Mouse (Mus musculus): ENCODE results near the gene Gprin2. TPM values are rescaled to one million over a fixed set of nuclear protein-coding genes. Genes with fewer than 3 reads are reported as not detected.
A peak's percentile ranks its signal among the peaks of the same experiment; 100 is the strongest.

Gprin2 gene
- polyA plus RNA-seq, 1 experiment from 2014 or later = 0.74 TPM

DNA sequence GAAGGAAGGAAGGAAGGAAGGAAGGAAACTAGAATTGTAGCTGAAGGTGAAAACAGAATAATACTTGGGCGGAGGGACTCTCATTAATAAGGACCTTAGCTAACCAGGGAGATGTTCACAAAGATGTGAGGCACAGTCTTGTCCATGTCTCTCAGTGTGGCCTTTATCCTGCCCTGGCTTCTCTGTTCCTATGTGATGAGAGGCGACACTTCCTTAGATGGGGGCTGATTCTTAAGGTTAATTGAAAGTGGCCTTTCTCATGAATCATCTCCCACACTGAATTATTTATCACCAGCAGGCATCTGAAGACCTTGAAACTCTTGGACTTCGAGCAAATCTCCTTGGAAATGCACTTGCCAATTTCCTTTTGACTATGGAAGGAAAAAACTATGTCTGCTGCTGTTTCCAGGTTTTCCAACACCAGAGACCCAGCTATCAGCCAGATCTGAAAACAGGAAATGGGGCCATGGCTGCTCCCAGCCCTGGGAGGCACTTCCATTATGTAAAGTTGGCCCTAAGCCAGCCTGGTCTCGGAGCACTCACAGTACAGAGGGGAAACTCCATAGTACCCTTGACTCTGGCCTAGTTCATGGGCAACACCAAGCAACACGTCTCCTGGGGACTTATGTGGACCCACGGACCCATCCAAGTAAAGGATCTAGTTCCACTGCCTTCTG is 14.1 kb upstream of the Gprin2 start:
- no peaks in the 10 kb centered on the region for H3K9me3 ChIP-seq (ENCODE audit: control insufficient read depth, low read length)
- no peak for ATAC-seq (ENCODE audit: low FRiP score)
- 73% methylated on average over 6 of the region's 6 CpGs for WGBS
- no peaks in the 10 kb centered on the region for H3K36me3 ChIP-seq (ENCODE audit: control insufficient read depth, insufficient read depth, low read length)
- H3K27ac ChIP-seq (ENCODE audit: low read depth, low read length) = no peak overlapping the region
- peaks cover 6% of the 10 kb centered on the region; the same call in 1 of the 2 replicates for H3K27me3 ChIP-seq (ENCODE audit: control insufficient read depth, insufficient read depth, low read length)
- no peak for DNase-seq (ENCODE audit: low spot score)
- H3K9ac ChIP-seq (ENCODE audit: low read depth, low read length) = no peak overlapping the region
- no peak overlapping the region for H3K4me3 ChIP-seq (ENCODE audit: low read depth, low read length)
- H3K4me2 ChIP-seq (replicated peaks; ENCODE audit: low read depth, low read length) = no peak overlapping the region
- no peaks in the 10 kb centered on the region for H3K4me1 ChIP-seq (replicated peaks; ENCODE audit: control insufficient read depth, insufficient read depth, low read length)

- ATAC-seq (ENCODE audit: low FRiP score) = no peak
- Histone ChIP-seq H3K27ac (ENCODE audit: low read depth, low read length) (no peak overlapping the region), H3K9ac (ENCODE audit: low read depth, low read length) (no peak overlapping the region), H3K27me3 (ENCODE audit: control insufficient read depth, insufficient read depth, low read length) (no peaks in the 10 kb centered on the region), H3K4me3 (ENCODE audit: low read depth, low read length) (no peak overlapping the region), H3K36me3 (ENCODE audit: control insufficient read depth, insufficient read depth, low read length) (no peaks in the 10 kb centered on the region), H3K4me2 (replicated peaks; ENCODE audit: low read depth, low read length) (no peak overlapping the region), H3K4me1 (replicated peaks; ENCODE audit: control insufficient read depth, insufficient read depth, low read length) (no peaks in the 10 kb centered on the region), H3K9me3 (ENCODE audit: control insufficient read depth, low read length) (no peaks in the 10 kb centered on the region)
- no peak for DNase-seq (ENCODE audit: low spot score)
- WGBS = 92% methylated on average over 4 of the region's 4 CpGs
Observed at GRCm38 (mm10) chr14:34209942-34210341, 8.5 kb upstream of the Gprin2 start.

DNA sequence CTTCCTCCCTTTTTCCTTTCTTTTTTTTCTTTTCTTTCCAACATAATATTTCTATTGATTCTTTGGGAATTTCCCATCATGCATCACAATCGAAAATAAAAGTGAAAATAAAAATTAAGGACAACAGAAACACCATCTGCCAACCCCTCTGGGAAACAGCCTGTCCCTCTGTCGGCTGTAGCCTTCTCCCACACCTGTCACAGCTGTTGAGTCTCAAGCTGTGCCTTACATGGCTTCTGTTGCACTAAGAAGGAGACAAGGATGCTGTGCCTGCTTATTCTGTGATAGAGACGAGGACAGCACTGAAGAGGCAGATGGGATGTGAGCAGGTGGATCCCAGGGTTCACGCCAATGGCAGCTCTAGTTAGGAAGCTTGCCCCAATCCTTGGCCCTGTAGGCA is 7.6 kb upstream of the Gprin2 start:
- no peak overlapping the region for H3K4me2 ChIP-seq (replicated peaks; ENCODE audit: low read depth, low read length)
- H3K27me3 ChIP-seq (ENCODE audit: control insufficient read depth, insufficient read depth, low read length) = no peaks in the 10 kb centered on the region
- no peaks in the 10 kb centered on the region for H3K4me1 ChIP-seq (replicated peaks; ENCODE audit: control insufficient read depth, insufficient read depth, low read length)
- DNase-seq (ENCODE audit: low spot score) = no peak
- H3K4me3 ChIP-seq (ENCODE audit: low read depth, low read length) = no peak overlapping the region
- H3K9me3 ChIP-seq (ENCODE audit: control insufficient read depth, low read length) = no peaks in the 10 kb centered on the region
- 51% methylated on average over 4 of the region's 4 CpGs for WGBS
- H3K27ac ChIP-seq (ENCODE audit: low read depth, low read length) = no peak overlapping the region
- H3K36me3 ChIP-seq (ENCODE audit: control insufficient read depth, insufficient read depth, low read length) = no peaks in the 10 kb centered on the region
- ATAC-seq (ENCODE audit: low FRiP score) = no peak
- no peak overlapping the region for H3K9ac ChIP-seq (ENCODE audit: low read depth, low read length)

DNA sequence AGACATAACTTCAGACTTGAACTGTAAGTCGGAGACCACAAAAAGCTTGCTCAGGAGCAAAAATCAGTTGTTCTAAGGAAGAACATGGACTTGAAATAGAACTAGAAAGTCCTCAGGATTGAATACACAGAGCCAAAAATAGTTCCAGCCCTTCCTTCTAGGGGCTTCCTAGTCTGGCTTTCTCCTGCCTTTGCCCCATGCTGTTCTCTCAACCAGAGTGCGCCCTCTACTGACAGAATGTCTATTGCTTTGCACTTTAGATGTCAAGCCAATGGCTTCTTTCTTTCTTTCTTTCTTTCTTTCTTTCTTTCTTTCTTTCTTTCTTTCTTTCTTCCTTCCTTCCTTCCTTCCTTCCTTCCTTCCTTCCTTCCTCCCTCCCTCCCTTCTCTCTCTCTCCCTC is 7.2 kb upstream of the Gprin2 start:
- Histone ChIP-seq H3K9ac (ENCODE audit: low read depth, low read length) (no peak overlapping the region), H3K36me3 (ENCODE audit: control insufficient read depth, insufficient read depth, low read length) (no peaks in the 10 kb centered on the region), H3K4me2 (replicated peaks; ENCODE audit: low read depth, low read length) (no peak overlapping the region), H3K27ac (ENCODE audit: low read depth, low read length) (no peak overlapping the region), H3K9me3 (ENCODE audit: control insufficient read depth, low read length) (no peaks in the 10 kb centered on the region), H3K4me3 (ENCODE audit: low read depth, low read length) (no peak overlapping the region), H3K27me3 (ENCODE audit: control insufficient read depth, insufficient read depth, low read length) (no peaks in the 10 kb centered on the region), H3K4me1 (replicated peaks; ENCODE audit: control insufficient read depth, insufficient read depth, low read length) (no peaks in the 10 kb centered on the region)
- no peak for ATAC-seq (ENCODE audit: low FRiP score)
- peak; percentile 48 for DNase-seq (ENCODE audit: low spot score)
- 54% methylated on average over 2 of the region's 2 CpGs for WGBS

GRCm38 (mm10) chr14:34207996-34208395 is 6.5 kb upstream of the Gprin2 start:
- Histone ChIP-seq H3K27me3 (ENCODE audit: control insufficient read depth, insufficient read depth, low read length) (no peaks in the 10 kb centered on the region), H3K4me3 (ENCODE audit: low read depth, low read length) (no peak overlapping the region), H3K9me3 (ENCODE audit: control insufficient read depth, low read length) (no peaks in the 10 kb centered on the region), H3K4me1 (replicated peaks; ENCODE audit: control insufficient read depth, insufficient read depth, low read length) (no peaks in the 10 kb centered on the region), H3K9ac (ENCODE audit: low read depth, low read length) (no peak overlapping the region), H3K4me2 (replicated peaks; ENCODE audit: low read depth, low read length) (no peak overlapping the region), H3K36me3 (ENCODE audit: control insufficient read depth, insufficient read depth, low read length) (no peaks in the 10 kb centered on the region), H3K27ac (ENCODE audit: low read depth, low read length) (no peak overlapping the region)
- ATAC-seq (ENCODE audit: low FRiP score) = no peak
- no peak for DNase-seq (ENCODE audit: low spot score)
- 87% methylated on average over 6 of the region's 6 CpGs for WGBS

DNA sequence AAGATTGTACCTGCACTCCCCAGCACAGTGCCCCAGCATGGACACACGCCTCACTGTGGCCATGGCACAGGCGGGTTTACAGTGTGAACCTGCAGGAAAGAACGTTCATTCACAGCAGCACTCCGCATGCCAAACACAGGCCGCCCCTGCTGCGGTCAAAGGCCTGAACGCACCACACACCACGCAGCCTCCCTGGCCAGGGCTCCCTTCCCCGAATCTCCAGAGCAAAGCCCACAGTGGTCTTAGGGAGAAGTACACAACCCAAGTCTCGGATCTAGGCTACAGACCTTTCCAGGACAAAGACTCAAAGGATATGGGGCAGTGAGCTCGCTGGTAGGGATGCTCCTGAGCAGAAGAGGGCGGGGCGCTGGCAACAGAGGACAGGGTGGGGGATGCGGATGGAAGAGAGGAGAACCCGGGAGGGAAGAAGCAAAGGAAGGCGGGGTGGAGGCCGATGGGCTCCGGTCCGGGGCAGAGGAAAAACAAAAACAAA is 669 bp downstream of the Gprin2 start:
- ATAC-seq (ENCODE audit: low FRiP score) = peak; percentile 77
- H3K4me2 ChIP-seq (replicated peaks; ENCODE audit: low read depth, low read length) = peak overlapping the region; percentile 94
- DNase-seq (ENCODE audit: low spot score) = peak; percentile 61
- H3K36me3 ChIP-seq (ENCODE audit: control insufficient read depth, insufficient read depth, low read length) = no peaks in the 10 kb centered on the region
- no peaks in the 10 kb centered on the region for H3K4me1 ChIP-seq (replicated peaks; ENCODE audit: control insufficient read depth, insufficient read depth, low read length)
- peak overlapping the region; percentile 62 for H3K9ac ChIP-seq (ENCODE audit: low read depth, low read length)
- H3K27ac ChIP-seq (ENCODE audit: low read depth, low read length) = no peak overlapping the region
- no peaks in the 10 kb centered on the region for H3K9me3 ChIP-seq (ENCODE audit: control insufficient read depth, low read length)
- H3K27me3 ChIP-seq (ENCODE audit: control insufficient read depth, insufficient read depth, low read length) = no peaks in the 10 kb centered on the region
- 2% methylated on average over 19 of the region's 19 CpGs for WGBS
- peak overlapping the region; percentile 70 for H3K4me3 ChIP-seq (ENCODE audit: low read depth, low read length)

DNA sequence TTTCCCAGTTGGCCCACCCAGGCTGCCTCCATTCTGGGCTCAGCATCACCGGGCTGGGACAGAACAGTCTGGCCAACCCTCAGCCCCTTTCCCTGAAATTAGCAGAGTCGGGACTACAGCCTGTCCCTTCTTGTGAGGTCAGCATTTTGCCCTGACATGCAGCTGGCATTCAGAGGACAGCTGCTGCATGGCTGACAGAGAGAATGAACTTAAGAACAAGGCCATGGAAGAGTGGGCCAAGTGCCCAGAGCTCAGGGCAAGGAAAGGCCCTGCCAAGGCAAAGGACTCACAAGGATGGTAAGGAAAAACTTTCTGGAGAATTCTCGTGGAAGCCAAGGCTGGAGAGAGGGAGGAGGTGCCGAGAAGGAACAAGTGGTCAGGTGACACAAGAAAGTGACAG is 4.7 kb downstream of the Gprin2 start:
- Histone ChIP-seq H3K4me3 (ENCODE audit: low read depth, low read length) (no peak overlapping the region), H3K9ac (ENCODE audit: low read depth, low read length) (no peak overlapping the region), H3K27ac (ENCODE audit: low read depth, low read length) (no peak overlapping the region), H3K4me2 (replicated peaks; ENCODE audit: low read depth, low read length) (no peak overlapping the region), H3K9me3 (ENCODE audit: control insufficient read depth, low read length) (no peaks in the 10 kb centered on the region), H3K36me3 (ENCODE audit: control insufficient read depth, insufficient read depth, low read length) (no peaks in the 10 kb centered on the region), H3K4me1 (replicated peaks; ENCODE audit: control insufficient read depth, insufficient read depth, low read length) (no peaks in the 10 kb centered on the region), H3K27me3 (ENCODE audit: control insufficient read depth, insufficient read depth, low read length) (no peaks in the 10 kb centered on the region)
- ATAC-seq (ENCODE audit: low FRiP score) = no peak
- 46% methylated on average over 4 of the region's 4 CpGs for WGBS
- no peak for DNase-seq (ENCODE audit: low spot score)

DNA sequence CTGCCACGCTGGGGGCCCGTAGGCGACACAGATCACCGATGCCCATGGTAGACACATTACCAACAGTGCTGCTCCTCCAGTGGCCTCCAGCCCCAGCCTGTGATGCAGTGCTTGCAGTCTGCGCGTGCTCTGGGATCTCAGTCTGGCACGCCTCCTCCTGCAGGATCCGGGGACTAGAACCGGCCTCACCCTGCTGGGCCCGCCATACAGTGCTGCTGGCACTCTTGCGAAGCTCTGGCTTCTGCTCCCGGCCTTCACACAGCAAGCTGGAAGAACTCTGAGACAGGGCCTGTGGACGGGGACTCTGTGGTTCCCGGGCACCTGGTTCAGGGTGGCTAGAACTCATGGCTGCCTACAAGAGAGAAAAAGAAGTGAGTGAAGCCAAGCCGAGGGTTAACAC is 6.0 kb downstream of the Gprin2 start:
- no peak for DNase-seq (ENCODE audit: low spot score)
- 87% methylated on average over 15 of the region's 15 CpGs for WGBS
- no peak for ATAC-seq (ENCODE audit: low FRiP score)

DNA sequence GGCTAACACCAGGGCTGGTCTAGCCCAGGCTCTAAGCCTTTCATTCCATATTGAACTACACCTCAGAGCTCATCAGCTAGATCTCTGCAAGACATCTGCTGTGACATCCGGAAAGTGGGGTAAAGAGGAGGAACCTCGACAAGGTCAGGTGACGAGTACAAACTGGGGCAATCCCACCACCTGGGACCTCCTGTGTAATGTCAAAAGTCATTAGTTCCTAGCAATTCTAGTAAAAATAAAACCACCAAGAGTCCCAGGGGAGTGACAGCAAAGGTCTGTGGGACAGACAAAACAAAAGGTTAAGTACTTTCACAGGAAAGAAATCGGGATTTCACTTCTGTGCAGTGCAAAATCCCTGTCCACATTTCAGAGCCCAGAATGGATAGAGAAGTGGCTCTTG is 7.6 kb downstream of the Gprin2 start:
- 77% methylated on average over 4 of the region's 4 CpGs for WGBS
- ATAC-seq (ENCODE audit: low FRiP score) (no peak), DNase-seq (ENCODE audit: low spot score) (no peak)
- Histone ChIP-seq H3K9me3 (ENCODE audit: control insufficient read depth, low read length) (no peaks in the 10 kb centered on the region), H3K4me3 (ENCODE audit: low read depth, low read length) (no peak overlapping the region), H3K27me3 (ENCODE audit: control insufficient read depth, insufficient read depth, low read length) (no peaks in the 10 kb centered on the region), H3K4me2 (replicated peaks; ENCODE audit: low read depth, low read length) (no peak overlapping the region), H3K27ac (ENCODE audit: low read depth, low read length) (no peak overlapping the region), H3K36me3 (ENCODE audit: control insufficient read depth, insufficient read depth, low read length) (no peaks in the 10 kb centered on the region), H3K9ac (ENCODE audit: low read depth, low read length) (no peak overlapping the region), H3K4me1 (replicated peaks; ENCODE audit: control insufficient read depth, insufficient read depth, low read length) (no peaks in the 10 kb centered on the region)

More for the DNA sequence above, 6.0 kb downstream of the Gprin2 start:
- Histone ChIP-seq H3K4me1 (replicated peaks; ENCODE audit: control insufficient read depth, insufficient read depth, low read length) (no peaks in the 10 kb centered on the region), H3K4me3 (ENCODE audit: low read depth, low read length) (no peak overlapping the region), H3K27me3 (ENCODE audit: control insufficient read depth, insufficient read depth, low read length) (no peaks in the 10 kb centered on the region), H3K9me3 (ENCODE audit: control insufficient read depth, low read length) (no peaks in the 10 kb centered on the region), H3K27ac (ENCODE audit: low read depth, low read length) (no peak overlapping the region), H3K9ac (ENCODE audit: low read depth, low read length) (no peak overlapping the region), H3K4me2 (replicated peaks; ENCODE audit: low read depth, low read length) (no peak overlapping the region), H3K36me3 (ENCODE audit: control insufficient read depth, insufficient read depth, low read length) (no peaks in the 10 kb centered on the region)

Data from hindbrain, embryonic 11.5 days (tissue).